Mouse (Mus musculus) cerebellum, adult 9-10 months (tissue): ENCODE data around the gene Fam20a.

Experiments
- DNase-seq: peaks from one replicate; pipeline ENCODE4 v3.0.0; 2022

The Fam20a gene

DNA sequence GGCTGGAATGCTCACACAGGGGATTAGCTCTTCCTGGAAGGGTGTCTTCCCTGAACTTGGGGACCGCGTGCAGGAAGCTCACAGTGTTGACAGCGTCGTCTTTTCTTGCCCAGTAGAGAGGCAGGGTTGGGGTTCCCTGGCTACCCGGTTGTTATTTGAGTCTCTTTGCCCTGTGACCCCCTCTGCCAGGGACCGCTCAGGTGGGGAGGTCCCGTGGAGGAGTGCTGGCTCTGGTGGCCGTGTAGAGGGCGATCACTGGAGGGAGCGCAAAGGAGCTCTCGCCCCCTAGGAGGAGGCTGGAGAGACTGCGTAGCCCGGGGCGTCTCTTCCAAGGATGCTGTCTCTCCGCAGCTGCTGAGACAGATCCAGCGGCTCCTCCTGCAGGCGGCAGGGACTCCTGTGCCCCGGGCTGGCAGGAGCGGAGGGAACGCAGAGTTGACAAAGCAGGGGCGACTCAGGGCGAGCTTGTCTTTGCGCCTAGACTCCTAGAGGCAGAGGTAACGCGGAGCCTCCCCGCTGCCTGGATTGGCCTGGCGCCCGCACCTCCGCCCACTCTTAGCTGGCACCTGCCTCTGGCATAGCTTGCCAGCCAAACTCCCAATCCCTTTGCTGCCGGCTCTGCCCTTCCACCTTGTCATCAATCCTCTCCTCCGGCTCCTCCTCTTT lies at the start of gene Fam20a:
Fam20a (minus strand) TSS at position 499 of the 666 bp plus-strand sequence.
- DNase-seq, result peak; percentile 22

DNA sequence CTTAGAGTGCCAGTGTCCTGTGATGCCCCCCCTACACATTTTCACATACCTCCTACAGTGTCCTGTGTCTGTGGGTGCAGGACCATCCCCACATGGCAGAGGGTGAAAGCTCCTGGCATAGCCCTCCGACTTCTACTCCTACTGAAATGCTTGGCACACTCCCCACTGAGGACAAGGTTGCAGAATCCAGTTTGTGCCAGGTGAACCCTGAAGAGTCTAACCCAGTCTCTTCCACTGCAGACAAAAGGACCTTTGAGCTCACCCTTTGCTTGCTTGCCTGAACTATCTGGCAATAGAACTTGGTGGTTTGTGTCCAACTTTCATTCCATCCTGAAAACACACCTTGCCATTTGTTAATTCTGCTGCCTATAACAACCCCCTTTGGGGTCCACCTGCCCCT lies 49.3 kb upstream of the Fam20a start:
- no peak for DNase-seq

DNA sequence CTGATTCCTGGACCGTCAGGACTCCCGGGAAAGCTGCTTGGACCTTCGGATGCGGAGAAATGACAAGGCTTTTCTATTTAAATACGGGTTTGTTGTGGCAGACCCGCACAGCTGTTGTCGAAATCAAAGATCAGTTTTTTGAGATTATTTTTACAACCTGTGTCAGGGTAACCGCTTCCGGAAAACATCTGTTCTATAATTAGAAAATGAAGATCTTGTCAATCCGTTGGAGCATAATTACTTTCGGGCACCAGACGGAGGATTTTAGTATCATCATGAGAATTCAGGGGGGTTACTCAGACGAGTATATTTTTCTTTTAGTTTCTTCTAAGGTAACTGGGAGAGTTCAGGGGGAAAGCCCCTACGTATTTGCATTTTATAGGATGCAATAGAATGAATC lies 48.1 kb upstream of the Fam20a start:
- DNase-seq, result no peak

DNA sequence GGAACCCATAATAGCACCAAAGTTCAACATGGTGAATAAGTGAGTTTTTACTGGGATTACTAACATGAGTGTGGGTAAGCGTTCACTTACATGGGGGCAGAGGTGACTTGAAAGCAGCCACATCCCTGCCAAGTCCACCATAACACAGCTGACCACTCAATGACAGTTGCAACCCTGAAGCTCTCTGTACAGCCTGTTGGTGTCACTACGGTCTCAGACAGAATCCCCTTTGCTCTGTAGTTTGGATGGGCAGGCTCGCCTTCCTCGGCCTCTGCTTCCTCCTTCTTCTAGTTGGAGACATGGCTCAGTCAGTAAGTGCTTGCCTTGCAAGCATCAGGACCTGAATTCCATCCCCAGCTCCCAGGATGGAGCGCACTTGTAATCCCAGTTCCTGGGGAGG lies 47.0 kb upstream of the Fam20a start:
- no peak for DNase-seq

DNA sequence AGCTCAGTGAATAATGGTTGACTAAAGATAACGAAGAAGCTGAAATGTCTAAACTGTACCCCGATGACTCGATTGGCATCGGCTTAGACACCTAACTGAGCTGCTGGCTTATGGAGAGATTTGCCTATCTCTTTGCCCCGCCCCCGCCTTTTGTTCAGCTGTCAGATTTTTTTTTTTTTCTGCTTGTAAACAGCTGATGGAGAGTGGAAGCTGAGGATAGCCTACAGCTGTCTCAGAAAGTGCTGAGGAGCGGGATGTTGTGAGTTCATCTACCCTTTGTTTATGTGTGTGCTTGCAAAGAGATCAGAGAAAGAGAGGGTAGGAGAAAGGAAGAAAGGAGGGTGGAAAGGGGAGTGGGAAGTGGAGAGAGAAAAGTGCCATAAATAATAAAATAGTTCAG lies 38.0 kb upstream of the Fam20a start:
- no peak for DNase-seq

DNA sequence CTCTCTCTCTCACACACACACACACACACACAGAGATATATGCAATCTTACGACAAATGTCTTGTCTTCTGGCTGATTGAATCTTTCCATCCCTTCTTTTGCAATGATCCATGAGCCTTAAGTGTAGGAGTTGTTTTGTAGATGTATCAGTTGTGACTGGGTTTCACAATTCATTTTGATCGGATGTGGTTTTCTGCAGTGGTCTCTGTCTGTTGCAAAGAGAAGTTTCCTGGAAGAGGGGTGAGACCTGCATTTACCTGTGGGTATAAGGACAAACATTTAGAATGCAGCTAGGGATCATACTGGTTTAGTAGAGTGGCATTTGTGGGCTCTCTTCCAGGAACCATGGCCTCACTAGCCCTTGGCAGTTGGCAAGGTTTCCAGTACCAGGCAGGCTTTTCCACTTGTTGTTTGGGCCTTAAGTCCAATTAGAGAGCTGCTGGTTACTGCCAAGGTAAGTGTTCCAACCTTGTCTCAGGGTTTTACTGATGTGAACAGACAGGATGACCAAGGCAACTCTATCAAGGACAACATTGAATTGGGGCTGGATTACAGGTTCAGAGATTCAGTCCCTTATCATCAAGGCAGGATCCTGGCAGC lies 36.6 kb upstream of the Fam20a start:
- no peak for DNase-seq

DNA sequence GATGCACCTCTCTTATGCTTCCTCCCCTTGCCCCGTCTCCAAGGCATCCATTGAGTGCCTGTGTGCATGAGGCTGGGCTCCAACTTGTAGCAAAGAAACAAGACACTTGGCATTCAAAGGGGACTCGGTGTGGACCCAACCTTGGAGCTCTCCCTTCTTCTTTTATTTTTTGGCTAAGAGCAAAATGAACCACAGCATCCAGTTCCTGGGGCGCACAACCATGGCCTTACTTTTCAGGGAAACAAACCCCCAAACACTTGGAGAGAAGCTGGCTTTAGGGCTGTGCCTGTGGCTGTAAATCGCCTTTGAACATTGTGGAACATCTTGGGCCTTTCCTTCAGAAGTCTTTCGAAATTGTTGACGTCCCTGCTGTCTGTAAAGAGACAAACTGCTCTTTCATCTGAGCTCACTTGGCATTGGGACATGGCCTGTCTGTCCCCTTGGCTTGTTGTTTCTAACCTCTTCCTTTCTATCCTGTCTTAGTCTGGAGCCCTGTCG lies 32.1 kb upstream of the Fam20a start:
- peak; percentile 36 for DNase-seq

- no peak for DNase-seq
Measured at GRCm38 (mm10) chr11:109751636-109752603, 29.8 kb upstream of the Fam20a start.

DNA sequence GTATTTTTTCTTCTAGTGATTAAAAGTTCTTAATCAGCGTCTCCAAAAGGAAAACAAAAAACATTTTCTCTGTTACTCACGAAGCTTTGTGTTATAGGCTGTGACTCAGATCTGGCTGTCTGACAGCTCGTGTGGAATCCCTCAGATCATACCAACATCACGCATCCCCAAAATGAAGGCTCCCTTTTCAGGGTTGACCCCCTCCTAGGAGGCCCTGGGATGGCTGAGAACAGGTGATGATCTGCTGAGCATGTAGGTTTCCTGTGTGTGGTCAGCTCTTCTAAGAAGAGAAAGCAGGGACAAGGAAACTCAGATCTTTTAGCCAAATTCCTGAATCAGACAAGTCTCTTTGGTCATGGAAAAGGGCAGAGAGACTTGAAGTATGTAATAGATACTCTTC lies 23.1 kb upstream of the Fam20a start:
- DNase-seq, result no peak

DNA sequence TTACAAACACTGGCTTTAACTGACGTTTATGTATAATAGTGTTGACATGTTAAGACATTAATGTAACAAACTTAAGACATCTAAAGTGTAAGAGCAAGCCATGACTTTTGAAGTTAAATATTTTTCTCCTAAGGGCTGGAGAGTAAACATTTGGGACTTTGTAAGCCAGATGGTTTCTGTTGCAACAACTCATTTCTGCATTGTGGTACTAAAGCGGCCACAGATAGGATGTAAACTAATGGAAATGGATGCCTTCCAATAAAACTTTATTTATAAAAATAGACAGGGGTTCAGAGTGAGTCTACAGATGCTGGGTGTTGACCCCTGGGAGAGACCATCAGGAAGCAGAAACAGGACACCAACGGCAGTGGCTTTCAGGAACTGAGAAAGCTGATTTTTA lies 15.9 kb upstream of the Fam20a start:
- DNase-seq, result no peak

DNA sequence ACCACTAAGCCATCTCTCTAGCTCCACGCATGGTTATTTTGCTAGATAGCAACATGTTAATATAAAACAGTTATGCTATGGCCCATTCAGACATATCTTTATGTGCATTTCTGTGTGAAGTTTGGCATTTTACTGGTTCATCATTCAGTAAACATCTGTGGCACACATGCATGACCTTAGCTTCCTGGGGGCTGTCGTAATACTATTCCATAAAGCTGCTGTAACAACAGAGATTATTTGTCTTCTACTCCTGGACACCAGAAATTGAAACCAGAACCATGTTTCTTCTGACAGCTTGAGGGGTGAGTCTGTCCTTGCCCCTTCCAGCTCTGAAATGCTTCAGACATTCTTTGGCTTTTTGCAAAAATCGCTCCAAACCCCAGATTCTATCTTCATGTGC lies 14.3 kb upstream of the Fam20a start:
- no peak for DNase-seq

GRCm38 (mm10) chr11:109734341-109734740 lies 12.3 kb upstream of the Fam20a start:
- no peak for DNase-seq

- no peak for DNase-seq
Measured at GRCm38 (mm10) chr11:109732726-109733438, 10.8 kb upstream of the Fam20a start.

GRCm38 (mm10) chr11:109728371-109728770 lies 6.3 kb upstream of the Fam20a start:
- no peak for DNase-seq

DNA sequence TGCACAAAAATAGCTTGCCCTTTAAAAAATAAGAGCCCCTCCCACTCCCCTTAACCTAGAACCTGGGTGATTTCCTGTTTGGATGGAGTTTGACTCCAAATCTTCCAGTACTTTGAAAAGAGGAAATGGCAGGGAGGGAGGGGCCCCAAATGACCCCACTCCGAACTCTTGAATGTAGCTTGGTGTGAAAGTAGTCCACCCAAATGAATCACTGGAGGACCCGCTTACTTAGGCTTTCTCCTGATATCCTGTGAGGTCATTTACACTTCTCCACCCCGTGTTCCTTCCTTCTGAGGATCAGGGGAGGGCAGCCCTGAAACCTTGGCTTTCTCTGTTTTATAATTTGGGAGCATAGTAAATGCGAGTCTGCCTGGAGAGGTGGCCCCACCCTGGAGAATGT lies 632 bp upstream of the Fam20a start:
- no peak for DNase-seq

GRCm38 (mm10) chr11:109721320-109721780 lies 729 bp downstream of the Fam20a start:
- DNase-seq, result no peak

GRCm38 (mm10) chr11:109720809-109721319 lies 1.2 kb downstream of the Fam20a start:
- DNase-seq, result no peak

DNA sequence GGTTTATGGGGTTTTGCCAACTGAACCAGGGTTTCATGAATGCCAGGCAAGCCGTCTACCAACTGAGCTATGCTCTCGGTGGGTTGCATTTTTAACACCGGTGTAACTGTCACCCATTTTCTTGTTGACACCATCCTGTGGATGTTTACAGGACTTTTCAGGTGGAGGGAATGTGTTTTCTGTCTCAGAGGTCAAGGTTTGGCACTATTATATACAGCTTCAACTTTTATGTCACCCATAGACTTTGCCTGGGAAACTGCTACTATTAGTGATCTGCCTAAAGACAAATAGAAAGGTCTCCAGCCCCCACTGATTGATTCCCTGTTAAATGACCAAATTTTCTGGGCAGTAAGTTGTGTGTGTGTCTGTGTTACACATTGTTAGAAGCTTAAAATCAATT lies 2.7 kb downstream of the Fam20a start:
- DNase-seq, result no peak

DNA sequence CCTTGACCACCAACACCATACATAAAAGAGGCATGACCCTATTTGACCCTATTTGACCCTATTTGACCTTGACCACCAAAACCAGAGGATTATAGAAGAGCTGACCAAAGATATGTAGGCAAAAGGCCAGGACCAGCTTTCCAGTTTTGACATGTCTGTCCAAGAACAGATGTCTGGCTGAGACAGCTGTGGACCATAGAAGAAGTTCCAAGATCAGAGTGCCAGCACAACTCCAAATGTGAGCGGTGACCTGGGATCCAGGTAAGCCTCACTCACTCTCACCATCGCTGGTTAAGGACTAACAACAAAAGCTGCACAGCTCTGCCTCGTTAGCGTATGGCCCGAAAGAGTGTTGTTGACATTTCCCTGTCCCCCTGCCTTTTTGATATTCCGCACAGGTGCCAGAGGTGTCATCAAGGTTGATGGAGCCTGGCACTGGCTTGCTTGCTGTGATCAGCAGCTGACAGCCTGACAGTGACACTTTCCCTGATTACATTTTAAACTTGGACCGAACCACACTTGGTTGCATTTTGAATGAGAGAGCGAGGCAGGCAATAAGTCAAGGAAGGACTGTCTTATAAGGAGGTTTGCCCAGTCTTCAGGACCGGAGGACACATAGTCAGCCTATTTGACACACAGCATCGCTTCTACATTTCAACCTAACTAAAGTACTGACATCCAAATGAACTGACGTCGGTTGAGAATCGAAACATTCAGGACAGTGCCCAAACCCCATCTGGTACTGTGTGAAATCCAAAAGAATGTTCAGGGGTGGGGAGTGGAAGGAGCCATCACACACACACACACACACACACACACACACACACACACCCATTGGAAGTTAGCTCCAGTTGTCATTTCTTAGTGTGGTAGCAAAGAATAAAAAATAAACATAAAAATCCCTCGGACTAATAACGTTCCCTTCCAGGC lies 3.8 kb downstream of the Fam20a start:
- no peak for DNase-seq

DNA sequence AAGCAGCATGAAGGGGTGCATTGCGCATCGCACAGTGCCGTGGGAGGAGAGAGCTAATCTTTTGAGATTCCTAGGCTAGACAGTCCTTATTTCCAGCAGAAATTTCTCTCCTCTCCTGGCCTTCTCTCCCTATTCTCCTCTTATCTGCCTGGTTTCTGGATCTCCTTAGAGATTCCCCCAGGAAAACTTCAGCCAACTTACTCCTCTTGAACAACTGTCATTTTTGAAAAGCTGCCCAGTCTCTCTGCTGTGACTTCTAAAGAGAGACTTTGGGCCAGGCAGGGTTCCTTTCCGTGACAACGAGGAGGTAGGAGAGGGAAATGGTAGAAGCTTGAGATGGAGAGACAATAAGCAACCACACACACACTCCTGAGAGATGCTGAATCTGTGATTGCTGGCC lies 4.6 kb downstream of the Fam20a start:
- no peak for DNase-seq

DNA sequence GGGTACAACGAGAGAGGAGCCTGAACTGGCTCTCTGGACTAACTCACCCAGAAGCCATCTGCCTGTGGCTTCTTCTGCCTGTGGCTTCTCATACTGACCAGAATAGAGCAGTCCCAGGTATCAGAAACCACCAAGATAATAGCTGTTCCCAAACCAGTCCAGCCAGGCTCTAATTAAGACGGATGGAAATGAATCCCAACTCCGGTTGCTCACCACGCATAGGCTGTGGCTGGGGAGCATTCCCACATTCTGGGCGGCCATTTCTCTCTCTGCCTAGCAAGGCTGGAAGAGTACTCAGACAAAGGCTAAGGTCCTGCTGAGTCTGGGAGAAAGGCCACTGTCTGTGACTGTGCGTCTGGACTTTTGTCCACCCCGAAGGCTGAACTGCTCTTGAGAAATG lies 5.1 kb downstream of the Fam20a start:
- no peak for DNase-seq
